Mouse (Mus musculus): ENCODE data around the gene H2-Ob.

- TF ChIP-seq CTCF (IDR thresholded peaks at IDR 0.05; ENCODE audit: low read depth, low read length) (no peak), POLR2A (IDR thresholded peaks at IDR 0.05; ENCODE audit: borderline replicate concordance, low read depth, low read length) (no peak)
Measured at GRCm38 (mm10) chr17:34197904-34198520, 40.7 kb upstream of the H2-Ob start.
